Mouse (Mus musculus): ENCODE measurements around the gene Kcnab2. TPM values are rescaled to one million over a fixed set of nuclear protein-coding genes. Genes with fewer than 3 reads are reported as not detected.

Kcnab2 gene
- polyA plus RNA-seq (2015; fragmentation: Nextera tagmentation; extraction: Ambion mirVana): 7.8 and 8.5 TPM in 2 replicates

DNA sequence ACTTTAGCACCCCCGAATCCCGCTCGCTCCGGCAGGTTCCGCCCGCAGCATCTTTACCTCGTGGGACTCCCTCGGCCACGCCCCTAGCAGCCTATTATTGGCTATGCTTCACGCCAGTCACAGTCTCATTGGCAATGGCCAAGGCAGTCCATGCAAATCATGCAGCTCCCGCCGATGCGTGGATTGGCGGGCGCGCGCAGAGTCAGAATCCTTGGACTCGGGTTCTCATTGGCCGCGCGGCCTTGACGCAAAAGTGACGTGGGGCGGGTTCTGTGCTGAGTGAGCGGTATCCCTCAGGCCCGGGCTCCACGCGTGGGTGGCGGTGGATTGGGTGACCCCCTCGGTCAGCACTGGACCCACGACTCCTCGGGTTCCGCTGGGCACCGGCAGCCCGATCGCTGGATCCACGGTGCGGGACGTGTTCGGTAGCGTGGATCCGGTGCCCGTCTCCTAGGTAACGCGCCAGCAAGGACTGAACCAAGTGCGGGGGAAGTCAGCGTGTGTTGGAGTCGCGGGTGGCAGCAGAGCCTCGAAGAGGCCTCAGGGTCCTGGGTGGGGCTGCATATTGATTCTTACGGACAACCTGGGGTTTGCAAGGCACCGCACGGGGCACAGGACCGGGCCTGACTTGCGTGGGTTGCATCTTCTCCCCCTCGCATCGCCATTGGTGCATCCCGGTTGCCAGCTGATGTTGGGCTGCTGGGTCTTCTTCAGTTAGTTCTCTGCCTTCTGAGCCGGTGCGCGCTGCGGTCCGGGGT is at the start of gene Kcnab2:
Kcnab2 (minus strand) TSS at position 406 of the 758 bp plus-strand sequence.
- ATAC-seq (ENCODE audit: low read depth): peak; percentile 91
- peak within 1 kb of the TSS; percentile 33; the same call in 1 of the 2 replicates for H3K9ac ChIP-seq (ENCODE audit: low read depth, low read length)
- H3K4me3 ChIP-seq (ENCODE audit: low read depth, low read length): peak within 1 kb of the TSS; percentile 65
- H3K9me3 ChIP-seq (replicated peaks; ENCODE audit: control insufficient read depth, low read length): no peaks in the 10 kb centered on the region
- no peaks in the 10 kb centered on the region for H3K4me1 ChIP-seq (ENCODE audit: control insufficient read depth, low read depth, low read length)
- H3K27ac ChIP-seq (ENCODE audit: low read length): no peak within 1 kb of the TSS
- WGBS (ENCODE audit: insufficient replicate concordance): under 1% methylated on average over 63 of the region's 63 CpGs
- H3K4me2 ChIP-seq (ENCODE audit: low read depth, low read length): peak within 1 kb of the TSS; percentile 63
- H3K36me3 ChIP-seq (ENCODE audit: control insufficient read depth, insufficient read depth): no peaks in the 10 kb centered on the region
- peaks cover 40% of the 10 kb centered on the region for H3K27me3 ChIP-seq (ENCODE audit: control insufficient read depth, insufficient read depth, low read depth, low read length)

DNA sequence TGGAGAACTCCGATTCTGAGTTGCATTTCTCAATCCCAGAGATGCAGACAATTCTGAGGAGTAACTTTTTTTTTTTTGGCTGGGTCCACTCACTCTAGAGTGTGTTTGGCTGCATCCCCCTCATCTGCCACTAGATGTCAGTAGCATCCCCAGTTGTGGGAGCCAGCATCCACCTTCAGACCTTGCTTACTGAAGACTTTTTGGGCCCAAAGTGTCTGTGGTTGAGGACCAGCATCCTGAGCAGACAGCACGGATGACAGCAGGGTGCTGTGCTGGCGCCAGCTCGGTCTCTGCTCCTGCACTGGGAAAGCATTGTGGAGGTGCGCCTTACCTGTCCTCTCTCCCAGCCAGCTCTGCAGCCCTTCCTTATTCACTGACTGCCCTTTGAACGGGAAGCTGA is 42.4 kb upstream of the Kcnab2 start:
- H3K9ac ChIP-seq (ENCODE audit: low read depth, low read length): no peak overlapping the region
- 23% methylated on average over 6 of the region's 6 CpGs for WGBS (ENCODE audit: insufficient replicate concordance)
- H3K36me3 ChIP-seq (ENCODE audit: control insufficient read depth, insufficient read depth): no peaks in the 10 kb centered on the region
- no peak for ATAC-seq (ENCODE audit: low read depth)
- no peak overlapping the region for H3K4me3 ChIP-seq (ENCODE audit: low read depth, low read length)
- no peak overlapping the region for H3K4me2 ChIP-seq (ENCODE audit: low read depth, low read length)
- no peak overlapping the region for H3K27ac ChIP-seq (ENCODE audit: low read length)
- no peaks in the 10 kb centered on the region for H3K4me1 ChIP-seq (ENCODE audit: control insufficient read depth, low read depth, low read length)
- no peaks in the 10 kb centered on the region for H3K27me3 ChIP-seq (ENCODE audit: control insufficient read depth, insufficient read depth, low read depth, low read length)
- no peaks in the 10 kb centered on the region for H3K9me3 ChIP-seq (replicated peaks; ENCODE audit: control insufficient read depth, low read length)

GRCm38 (mm10) chr4:152519106-152519505 is 41.4 kb upstream of the Kcnab2 start:
- Histone ChIP-seq H3K9ac (ENCODE audit: low read depth, low read length) (no peak overlapping the region), H3K4me1 (ENCODE audit: control insufficient read depth, low read depth, low read length) (no peaks in the 10 kb centered on the region), H3K9me3 (replicated peaks; ENCODE audit: control insufficient read depth, low read length) (no peaks in the 10 kb centered on the region), H3K4me3 (ENCODE audit: low read depth, low read length) (no peak overlapping the region), H3K4me2 (ENCODE audit: low read depth, low read length) (no peak overlapping the region), H3K27ac (ENCODE audit: low read length) (no peak overlapping the region), H3K27me3 (ENCODE audit: control insufficient read depth, insufficient read depth, low read depth, low read length) (no peaks in the 10 kb centered on the region), H3K36me3 (ENCODE audit: control insufficient read depth, insufficient read depth) (no peaks in the 10 kb centered on the region)
- no peak for ATAC-seq (ENCODE audit: low read depth)
- WGBS (ENCODE audit: insufficient replicate concordance): 42% methylated on average over 10 of the region's 10 CpGs

GRCm38 (mm10) chr4:152514884-152515283 is 37.2 kb upstream of the Kcnab2 start:
- no peak for ATAC-seq (ENCODE audit: low read depth)
- no peaks in the 10 kb centered on the region; the same call in 1 of the 2 replicates for H3K9me3 ChIP-seq (replicated peaks; ENCODE audit: control insufficient read depth, low read length)
- H3K4me3 ChIP-seq (ENCODE audit: low read depth, low read length): no peak overlapping the region
- no peaks in the 10 kb centered on the region for H3K27me3 ChIP-seq (ENCODE audit: control insufficient read depth, insufficient read depth, low read depth, low read length)
- no peak overlapping the region for H3K27ac ChIP-seq (ENCODE audit: low read length)
- H3K4me1 ChIP-seq (ENCODE audit: control insufficient read depth, low read depth, low read length): no peaks in the 10 kb centered on the region
- H3K9ac ChIP-seq (ENCODE audit: low read depth, low read length): no peak overlapping the region
- WGBS (ENCODE audit: insufficient replicate concordance): 57% methylated on average over 7 of the region's 7 CpGs
- no peak overlapping the region for H3K4me2 ChIP-seq (ENCODE audit: low read depth, low read length)
- no peaks in the 10 kb centered on the region for H3K36me3 ChIP-seq (ENCODE audit: control insufficient read depth, insufficient read depth)

DNA sequence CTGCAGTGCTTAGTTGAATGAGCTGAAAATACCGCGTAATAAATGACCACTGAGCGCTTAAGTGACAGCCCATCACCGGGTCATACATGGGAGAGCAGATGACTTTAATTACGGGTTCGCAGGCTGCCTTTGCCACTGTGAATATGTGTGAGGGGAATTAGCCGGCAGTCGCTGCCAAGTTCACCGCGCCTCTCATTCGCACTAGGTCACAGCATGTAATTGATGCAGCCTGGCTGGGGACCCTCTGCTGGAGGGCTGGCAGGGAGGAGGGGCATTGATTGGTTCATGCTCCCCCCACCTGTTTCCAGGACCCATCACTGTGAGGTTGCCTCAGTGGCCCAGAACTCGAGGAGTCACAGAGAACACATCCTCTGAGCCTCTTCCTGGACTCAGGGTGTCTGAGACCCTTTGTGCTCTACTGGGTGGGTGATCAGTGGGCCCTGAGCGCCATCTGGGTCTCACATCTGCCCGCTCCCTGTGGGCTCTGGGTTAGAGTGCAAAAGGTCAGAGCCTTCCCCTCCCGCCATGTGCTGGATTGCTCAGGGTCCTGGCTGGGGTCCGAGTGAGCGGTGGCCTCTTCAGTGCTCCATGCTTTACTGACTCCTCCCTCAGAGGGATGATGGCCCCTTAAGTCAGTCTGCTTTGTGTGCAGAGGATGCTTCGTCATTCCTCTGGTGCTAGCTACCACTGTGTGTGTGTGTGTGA is 34.7 kb upstream of the Kcnab2 start:
- Histone ChIP-seq H3K4me2 (ENCODE audit: low read depth, low read length) (no peak overlapping the region), H3K36me3 (ENCODE audit: control insufficient read depth, insufficient read depth) (no peaks in the 10 kb centered on the region), H3K9ac (ENCODE audit: low read depth, low read length) (no peak overlapping the region), H3K4me1 (ENCODE audit: control insufficient read depth, low read depth, low read length) (no peaks in the 10 kb centered on the region), H3K4me3 (ENCODE audit: low read depth, low read length) (no peak overlapping the region), H3K27ac (ENCODE audit: low read length) (no peak overlapping the region), H3K9me3 (replicated peaks; ENCODE audit: control insufficient read depth, low read length) (no peaks in the 10 kb centered on the region; the same call in 1 of the 2 replicates), H3K27me3 (ENCODE audit: control insufficient read depth, insufficient read depth, low read depth, low read length) (no peaks in the 10 kb centered on the region)
- 69% methylated on average over 18 of the region's 18 CpGs for WGBS (ENCODE audit: insufficient replicate concordance)
- no peak for ATAC-seq (ENCODE audit: low read depth)

- H3K27me3 ChIP-seq (ENCODE audit: control insufficient read depth, insufficient read depth, low read depth, low read length): no peaks in the 10 kb centered on the region
- no peak overlapping the region for H3K9ac ChIP-seq (ENCODE audit: low read depth, low read length)
- no peaks in the 10 kb centered on the region for H3K9me3 ChIP-seq (replicated peaks; ENCODE audit: control insufficient read depth, low read length)
- no peak for ATAC-seq (ENCODE audit: low read depth)
- no peak overlapping the region for H3K4me3 ChIP-seq (ENCODE audit: low read depth, low read length)
- H3K4me2 ChIP-seq (ENCODE audit: low read depth, low read length): no peak overlapping the region
- no peak overlapping the region for H3K27ac ChIP-seq (ENCODE audit: low read length)
- H3K36me3 ChIP-seq (ENCODE audit: control insufficient read depth, insufficient read depth): no peaks in the 10 kb centered on the region
- 44% methylated on average over 20 of the region's 20 CpGs for WGBS (ENCODE audit: insufficient replicate concordance)
- no peaks in the 10 kb centered on the region for H3K4me1 ChIP-seq (ENCODE audit: control insufficient read depth, low read depth, low read length)
Measured at GRCm38 (mm10) chr4:152494360-152494879, 16.7 kb upstream of the Kcnab2 start.

GRCm38 (mm10) chr4:152491250-152491899 is 13.7 kb upstream of the Kcnab2 start:
- Histone ChIP-seq H3K4me1 (ENCODE audit: control insufficient read depth, low read depth, low read length) (no peaks in the 10 kb centered on the region), H3K27ac (ENCODE audit: low read length) (no peak overlapping the region), H3K4me3 (ENCODE audit: low read depth, low read length) (no peak overlapping the region), H3K9me3 (replicated peaks; ENCODE audit: control insufficient read depth, low read length) (no peaks in the 10 kb centered on the region), H3K36me3 (ENCODE audit: control insufficient read depth, insufficient read depth) (no peaks in the 10 kb centered on the region), H3K4me2 (ENCODE audit: low read depth, low read length) (no peak overlapping the region), H3K27me3 (ENCODE audit: control insufficient read depth, insufficient read depth, low read depth, low read length) (no peaks in the 10 kb centered on the region), H3K9ac (ENCODE audit: low read depth, low read length) (no peak overlapping the region)
- no peak for ATAC-seq (ENCODE audit: low read depth)
- WGBS (ENCODE audit: insufficient replicate concordance): 27% methylated on average over 15 of the region's 15 CpGs

DNA sequence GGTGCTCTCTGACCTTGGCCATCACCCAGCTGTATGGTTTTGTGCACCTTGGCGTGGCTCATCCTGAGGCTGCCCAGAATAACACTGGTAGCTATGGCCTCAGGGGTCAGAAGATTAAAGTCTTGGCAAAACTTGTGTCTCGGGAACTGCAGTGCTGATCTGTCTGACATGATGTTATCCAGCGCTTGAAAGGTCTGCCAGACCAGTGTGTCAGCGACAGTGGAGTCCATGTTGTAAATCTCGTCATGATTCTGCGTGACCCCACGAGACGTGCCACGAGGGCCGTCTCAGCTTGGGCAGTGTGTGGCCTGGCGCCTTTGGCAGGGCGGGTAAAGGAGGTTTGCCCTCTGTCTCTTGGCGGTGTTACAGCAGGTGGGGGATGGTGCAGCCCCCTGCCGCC is 12.6 kb upstream of the Kcnab2 start:
- H3K36me3 ChIP-seq (ENCODE audit: control insufficient read depth, insufficient read depth): no peaks in the 10 kb centered on the region
- ATAC-seq (ENCODE audit: low read depth): no peak
- WGBS (ENCODE audit: insufficient replicate concordance): 74% methylated on average over 14 of the region's 14 CpGs

More for the DNA sequence above, 12.6 kb upstream of the Kcnab2 start:
- Histone ChIP-seq H3K9me3 (replicated peaks; ENCODE audit: control insufficient read depth, low read length) (no peaks in the 10 kb centered on the region), H3K27ac (ENCODE audit: low read length) (no peak overlapping the region), H3K9ac (ENCODE audit: low read depth, low read length) (no peak overlapping the region), H3K27me3 (ENCODE audit: control insufficient read depth, insufficient read depth, low read depth, low read length) (no peaks in the 10 kb centered on the region), H3K4me3 (ENCODE audit: low read depth, low read length) (no peak overlapping the region), H3K4me2 (ENCODE audit: low read depth, low read length) (no peak overlapping the region), H3K4me1 (ENCODE audit: control insufficient read depth, low read depth, low read length) (no peaks in the 10 kb centered on the region)
